40 mouse cellular contexts compared by ENCODE assay signal in the genomic region with DNA sequence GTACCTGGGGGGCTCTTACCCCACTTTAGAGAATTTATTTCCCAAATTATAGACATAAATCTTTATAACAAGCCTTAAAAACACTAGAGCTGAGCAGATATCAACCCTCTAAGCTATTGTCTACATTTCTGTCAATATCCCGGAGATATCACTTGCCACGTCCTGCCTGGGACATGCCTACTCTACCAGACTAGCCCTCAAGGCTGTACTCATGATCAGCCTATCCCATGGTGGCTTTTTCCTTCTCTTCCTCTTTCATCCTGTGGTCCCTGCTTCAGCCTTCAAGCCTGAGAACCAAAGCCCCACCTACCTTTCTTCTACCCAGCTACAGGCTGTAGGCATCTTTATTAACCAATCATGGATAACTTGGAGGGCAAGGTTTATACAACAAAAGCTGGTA. TPM values are rescaled to one million over a fixed set of nuclear protein-coding genes. Genes with fewer than 3 reads are reported as not detected.
"Had no signal": no experiment of that assay in that cellular context is flagged by ENCODE, and none has a peak within 500 bp of the region (broad histone marks: within the 10 kb centered on the region; RNA-seq: fewer than 3 reads in every experiment).

No protein-coding gene starts in this region.

- H3K27me3 ChIP-seq: heart, embryonic 12.5 days; hindbrain, embryonic 13.5 days; hindbrain, embryonic 15.5 days; kidney, embryonic 15.5 days; limb, embryonic 13.5 days; limb, embryonic 15.5 days had no signal

- H3K9me3 ChIP-seq: heart, embryonic 12.5 days; hindbrain, embryonic 13.5 days; hindbrain, embryonic 15.5 days; kidney, embryonic 15.5 days; limb, embryonic 13.5 days; limb, embryonic 15.5 days; liver, embryonic 12.5 days had no signal

- H3K27ac ChIP-seq: gastrocnemius, adult 2 months; kidney, embryonic 15.5 days; kidney, postnatal 0 days; left cerebral cortex, adult 2 months; limb, embryonic 15.5 days; liver, embryonic 12.5 days; liver, embryonic 14.5 days had no signal

- H3K4me3 ChIP-seq: gastrocnemius, adult 2 months; heart, embryonic 12.5 days; hindbrain, embryonic 13.5 days; hindbrain, embryonic 15.5 days; kidney, embryonic 15.5 days; left cerebral cortex, adult 2 months; limb, embryonic 13.5 days; limb, embryonic 15.5 days; liver, embryonic 12.5 days had no signal

- ATAC-seq: intestine, embryonic 16.5 days; liver, embryonic 12.5 days had no signal

- H3K4me2 ChIP-seq: heart, embryonic 12.5 days; hindbrain, embryonic 13.5 days; hindbrain, embryonic 15.5 days; kidney, embryonic 15.5 days; limb, embryonic 13.5 days; limb, embryonic 15.5 days; liver, embryonic 12.5 days had no signal

- DNase-seq: gastrocnemius, adult 2 months; gastrocnemius, postnatal 10 days; gastrocnemius, postnatal 25 days; heart, adult 18-20 months; heart, postnatal 14 days; heart, postnatal 36 days; kidney, adult 11 months; kidney, adult 2 months; kidney, adult 9 months; kidney, postnatal 14 days; kidney, postnatal 36 days; layer of hippocampus, adult 9-11 months had no signal

- H3K4me1 ChIP-seq: heart, embryonic 12.5 days; kidney, embryonic 15.5 days; limb, embryonic 13.5 days; limb, embryonic 15.5 days had no signal

- H3K9ac ChIP-seq: heart, embryonic 12.5 days; hindbrain, embryonic 13.5 days; hindbrain, embryonic 15.5 days; kidney, embryonic 15.5 days; limb, embryonic 13.5 days; limb, embryonic 15.5 days; liver, embryonic 12.5 days; liver, embryonic 14.5 days had no signal

RNA-seq across cellular contexts. Expression of a gene that starts 8.6 kb away (rescaled TPM):
- total RNA-seq: gastrocnemius, adult 2 months; gastrocnemius, postnatal 10 days; gastrocnemius, postnatal 25 days; gastrocnemius, postnatal 4 days; heart, adult 18-20 months; heart, postnatal 36 days; hematopoietic stem cell, adult 5-6 weeks; left cerebral cortex, adult 2 months; liver, adult 2 months had no signal
- polyA plus RNA-seq: heart, embryonic 12.5 days; heart, embryonic 14.5 days; hindbrain, embryonic 11.5 days; hindbrain, embryonic 13.5 days; hindbrain, embryonic 15.5 days; intestine, embryonic 14.5 days; intestine, embryonic 16.5 days; kidney, adult 2 months; kidney, embryonic 15.5 days; kidney, postnatal 0 days; large intestine, adult 2 months; limb, embryonic 15.5 days; liver, adult 2 months; liver, embryonic 12.5 days; liver, embryonic 16.5 days had no signal

RNA-seq across cellular contexts. Expression of a gene that starts 11.0 kb away (rescaled TPM):
- total RNA-seq: gastrocnemius, adult 2 months; gastrocnemius, postnatal 10 days; gastrocnemius, postnatal 25 days; gastrocnemius, postnatal 4 days; granulocyte monocyte progenitor cell, adult 5-6 weeks; heart, adult 18-20 months; heart, postnatal 14 days; heart, postnatal 36 days; hematopoietic stem cell, adult 5-6 weeks; hindbrain, postnatal 0 days; layer of hippocampus, adult 18-20 months; layer of hippocampus, adult 8-10 months; layer of hippocampus, postnatal 25 days; left cerebral cortex, adult 2 months; left cerebral cortex, postnatal 14 days; left cerebral cortex, postnatal 36 days; liver, adult 2 months had no signal
- polyA plus RNA-seq: heart, embryonic 12.5 days; heart, embryonic 14.5 days; heart, embryonic 16.5 days; hindbrain, embryonic 11.5 days; hindbrain, embryonic 13.5 days; hindbrain, embryonic 15.5 days; hindbrain, postnatal 0 days; intestine, embryonic 14.5 days; intestine, embryonic 16.5 days; kidney, adult 2 months; kidney, embryonic 15.5 days; kidney, postnatal 0 days; large intestine, adult 2 months; limb, embryonic 11.5 days; limb, embryonic 13.5 days; liver, adult 2 months; liver, embryonic 12.5 days; liver, embryonic 14.5 days; liver, embryonic 16.5 days had no signal
